Mouse (Mus musculus) kidney, adult 8-10 months (tissue): ENCODE results near the gene Mrvi1.
A peak's percentile ranks its signal among the peaks of the same experiment; 100 is the strongest.

ENCODE experiments used
- DNase-seq, 2 experiments: peaks; one replicate each; pipeline ENCODE4 v3.0.0; 2022

The Mrvi1 gene

DNA sequence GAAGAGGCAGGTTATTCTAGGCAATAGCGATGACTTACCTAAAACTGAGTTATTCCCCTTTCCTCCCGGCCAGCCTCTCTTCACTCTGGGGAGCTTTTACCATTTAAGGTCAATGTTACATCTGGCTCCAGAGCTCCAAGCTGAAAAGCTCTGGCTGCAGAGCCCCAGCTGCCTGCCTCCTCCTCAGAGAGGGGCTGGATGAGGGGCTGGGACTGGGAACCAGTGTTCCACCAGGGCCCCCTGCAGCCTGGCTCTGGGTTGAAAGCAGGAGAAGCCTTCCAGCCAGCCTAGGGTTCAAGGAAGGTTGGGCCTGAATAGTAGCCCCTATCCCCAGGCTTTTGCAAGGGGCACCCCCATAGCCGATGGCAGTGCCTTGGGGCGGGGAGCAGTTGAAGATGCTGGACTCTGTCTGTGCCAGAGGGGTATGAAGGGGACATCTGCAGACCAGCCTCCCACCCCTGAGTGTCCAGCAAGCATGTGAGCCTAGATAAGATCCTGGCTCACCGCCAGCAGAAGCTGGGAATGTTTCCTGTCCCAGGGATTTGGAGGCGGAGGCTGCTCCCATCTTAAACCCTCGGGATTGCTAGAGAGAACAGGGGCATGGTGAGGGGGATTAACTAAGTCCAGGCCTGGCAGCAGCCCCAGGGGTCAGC, at the start of gene Mrvi1:
Gene Mrvi1, minus strand, starts transcription at position 409 of the 653 bp plus-strand sequence.
- peak; percentile 39 to 48 for DNase-seq

DNA sequence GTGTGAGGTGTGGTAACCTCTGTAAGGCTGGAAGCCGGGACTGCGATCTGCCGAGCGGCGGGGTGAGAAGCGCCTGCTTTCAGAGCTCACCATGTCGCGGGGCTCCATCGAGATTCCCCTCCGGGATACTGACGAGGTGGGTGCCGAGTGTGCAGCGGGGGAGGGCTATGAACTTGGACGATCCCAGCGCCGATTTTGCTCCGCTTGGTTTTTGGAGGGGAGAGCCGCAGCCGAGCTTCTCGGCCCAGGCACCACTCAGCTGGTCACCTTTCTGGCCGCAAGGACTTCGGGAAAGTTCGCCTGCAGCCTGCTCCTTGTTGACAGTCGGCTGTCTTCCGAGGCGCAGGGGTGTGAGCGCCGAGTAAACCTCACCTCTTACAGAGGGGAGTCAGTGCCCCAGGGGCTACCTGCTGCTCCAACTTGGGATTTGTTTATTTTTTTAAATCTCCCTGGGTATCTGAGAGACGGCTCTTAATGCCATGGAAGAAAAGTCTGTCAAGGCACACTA, 46.8 kb upstream of the Mrvi1 start:
- no peak for DNase-seq

DNA sequence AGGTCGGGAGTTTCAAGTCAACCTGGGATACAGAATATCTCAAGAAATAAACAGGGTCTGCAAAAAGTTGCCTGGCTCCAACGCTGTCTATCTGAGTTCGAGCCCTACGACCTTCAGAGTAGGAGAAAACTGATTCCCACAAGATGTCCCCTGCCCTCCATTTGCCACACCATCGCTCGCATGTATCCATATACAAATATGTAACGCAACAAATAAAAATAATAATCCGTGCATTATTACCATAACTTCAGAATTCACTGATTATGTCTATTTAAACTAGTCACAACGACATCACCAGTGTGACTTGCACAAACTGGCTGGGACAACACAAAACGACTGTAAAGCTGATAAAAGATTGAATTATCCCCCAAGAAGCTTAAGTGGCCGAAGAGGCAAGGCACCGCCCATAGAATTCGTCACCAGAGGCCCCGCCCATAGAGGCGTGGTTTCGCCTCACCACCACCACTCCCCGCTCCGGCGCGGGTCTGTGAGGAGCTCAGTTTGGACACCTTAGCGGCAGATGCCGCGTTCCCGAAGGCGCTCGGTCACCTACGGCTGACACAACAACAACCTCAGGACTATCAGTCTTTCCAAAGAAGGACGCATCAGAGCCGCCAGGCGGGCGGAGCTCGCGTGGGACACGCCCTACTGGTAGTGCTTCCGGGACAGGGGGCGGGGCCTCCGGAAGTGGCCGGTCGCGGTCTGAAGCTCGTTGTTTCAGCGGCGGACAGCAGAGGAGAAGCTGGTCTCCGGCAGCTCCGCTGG, 46.2 kb upstream of the Mrvi1 start, which contains the start of gene Ctr9:
Gene Ctr9, plus strand, starts transcription at position 671 of the 765 bp plus-strand sequence.
- DNase-seq: peak; percentile 90 to 95

DNA sequence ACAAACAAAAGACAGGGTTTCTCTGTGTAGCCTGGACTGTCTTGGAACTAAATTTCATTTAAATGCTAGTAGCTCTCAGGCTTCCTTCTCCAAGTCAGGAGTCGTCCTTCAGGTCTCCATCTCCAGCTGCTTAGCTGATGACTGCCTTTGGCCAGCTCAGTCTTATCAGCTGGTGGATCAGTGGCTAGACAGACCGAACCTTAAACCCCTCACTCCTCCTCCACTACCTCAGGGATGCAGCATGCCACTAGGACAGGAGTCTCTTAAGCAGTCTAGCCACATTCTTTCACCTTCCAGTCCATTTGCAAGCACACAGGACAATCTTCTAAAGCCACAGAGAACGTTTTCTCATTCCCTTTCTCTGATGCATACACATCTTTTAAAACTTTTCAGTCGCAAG, 42.7 kb upstream of the Mrvi1 start:
- DNase-seq: no peak

DNA sequence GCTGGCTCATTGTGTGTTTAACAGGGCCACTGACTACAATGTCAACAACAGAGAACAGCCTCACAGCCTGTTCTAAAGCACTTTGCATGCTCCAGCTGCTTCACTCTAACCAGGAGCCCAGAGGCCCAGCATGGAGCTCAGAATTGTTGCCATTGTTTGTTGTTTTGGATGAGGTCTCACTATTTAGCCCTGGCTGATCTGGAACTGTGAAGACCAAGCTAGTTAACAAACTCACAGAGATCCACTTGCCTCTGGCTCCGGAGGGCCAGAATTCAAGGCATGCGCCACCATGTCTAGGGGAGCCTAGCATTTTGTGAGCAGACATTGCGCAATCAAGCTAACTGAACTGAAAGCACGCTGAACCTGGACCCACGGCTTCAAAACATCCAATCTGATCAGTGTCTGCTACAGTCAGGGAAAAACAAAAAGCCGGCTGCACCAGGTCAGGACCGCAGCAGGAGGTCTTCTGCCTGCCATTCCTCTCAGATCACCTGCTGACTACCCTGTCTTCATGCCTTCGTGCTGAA, 41.9 kb upstream of the Mrvi1 start:
- DNase-seq: peak; percentile 44 to 65

DNA sequence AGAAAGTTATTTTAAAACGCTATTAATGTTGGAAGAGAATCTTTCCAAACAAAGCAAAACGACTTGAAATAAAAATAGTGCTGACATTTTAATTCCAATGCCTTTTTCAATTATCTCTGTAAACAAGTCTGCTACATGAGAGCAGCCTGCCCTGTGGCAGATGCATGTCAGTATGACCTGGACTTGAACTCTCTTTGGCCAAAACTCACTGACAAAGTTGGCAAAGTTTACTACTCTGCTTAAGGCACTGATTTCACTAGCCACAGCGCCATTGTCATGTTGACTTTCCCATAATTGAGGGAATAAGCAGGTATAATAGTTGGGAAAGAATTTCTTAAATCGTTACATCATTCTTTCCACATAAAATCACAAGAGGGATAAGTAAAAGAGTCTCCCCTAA, 38.6 kb upstream of the Mrvi1 start:
- no peak for DNase-seq

DNA sequence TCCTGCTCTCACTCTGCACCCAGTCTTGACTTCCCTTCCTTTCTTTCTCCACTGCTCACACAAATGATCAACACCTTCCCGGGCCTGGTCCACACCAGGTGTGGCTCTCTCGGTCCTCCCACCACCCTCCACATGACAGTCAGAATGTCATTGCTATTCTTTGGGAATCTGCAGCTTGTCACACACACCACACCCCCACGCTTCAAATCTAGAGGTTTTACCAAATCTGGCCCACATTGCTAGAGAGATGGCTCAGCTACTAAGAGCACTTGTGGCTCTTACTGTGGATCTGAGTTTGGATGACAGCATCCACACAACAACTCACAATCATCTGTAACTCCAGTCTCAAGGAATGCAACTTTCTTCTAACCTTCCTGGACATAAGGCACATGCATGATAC, 34.7 kb upstream of the Mrvi1 start:
- no peak for DNase-seq

DNA sequence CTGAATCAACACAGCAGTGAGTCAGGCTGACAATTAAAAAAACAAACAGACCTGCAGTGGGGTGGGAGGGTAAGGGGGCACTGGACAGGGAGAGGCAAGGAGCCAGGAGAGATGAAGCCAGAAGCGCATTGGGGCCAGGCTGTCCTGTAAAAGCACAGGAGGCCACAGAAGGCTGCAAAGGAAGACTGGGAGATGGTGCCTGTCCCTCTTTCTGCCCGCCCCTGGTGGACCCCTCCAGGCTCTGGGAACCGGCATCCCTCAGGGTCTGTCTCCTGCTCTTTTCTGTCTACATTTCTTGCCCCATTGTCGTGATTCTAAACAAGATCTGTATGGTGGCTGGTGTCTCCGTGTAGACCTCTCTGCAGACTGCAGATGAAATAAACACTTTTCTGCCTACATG, 33.5 kb upstream of the Mrvi1 start:
- DNase-seq: no peak

DNA sequence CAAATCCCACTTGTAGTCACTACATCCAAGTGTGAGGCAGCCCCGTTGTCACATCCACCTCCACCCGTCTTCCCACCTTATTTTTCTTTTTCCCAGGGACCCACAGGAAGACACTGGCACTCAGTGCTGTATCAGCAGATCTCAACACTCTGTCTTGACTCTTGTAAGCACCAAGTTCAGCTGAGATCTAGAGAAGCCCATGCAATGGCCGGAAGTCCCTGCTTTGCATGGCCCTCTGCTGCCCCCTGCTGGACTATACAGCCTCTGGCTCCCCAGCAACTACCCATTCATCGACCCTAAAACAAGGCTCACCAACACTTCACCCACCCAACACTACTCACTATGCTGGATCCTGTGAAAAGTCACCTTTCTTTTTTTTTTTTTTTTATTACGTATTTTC, 32.6 kb upstream of the Mrvi1 start:
- DNase-seq: peak; percentile 74 to 86

DNA sequence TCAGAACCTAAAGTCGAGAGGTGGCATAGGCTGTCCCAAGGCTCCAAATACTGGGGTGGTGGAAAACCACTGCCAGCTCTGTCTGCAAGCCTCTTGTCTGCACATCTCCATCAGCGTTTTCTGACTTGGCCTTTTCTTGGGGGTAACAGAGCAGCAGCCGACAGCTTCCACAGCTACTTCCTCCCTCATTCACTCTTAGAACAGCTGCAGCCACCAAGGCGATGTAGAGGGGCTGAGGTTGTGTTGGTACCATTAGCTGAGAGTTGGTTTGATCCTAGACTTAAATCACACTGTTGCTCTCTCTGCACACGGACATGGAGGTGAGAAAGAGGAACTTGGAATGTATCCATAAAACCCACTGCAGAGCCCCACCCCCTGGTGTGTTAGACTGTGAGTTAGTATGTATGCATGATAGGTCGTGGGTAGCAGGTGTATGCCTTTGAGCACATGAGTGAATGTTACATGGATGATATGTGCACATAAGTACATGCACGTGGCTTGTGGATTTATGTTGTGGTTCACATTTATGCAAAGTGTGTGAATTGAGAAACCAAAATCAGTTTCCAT, 31.9 kb upstream of the Mrvi1 start:
- no peak for DNase-seq

DNA sequence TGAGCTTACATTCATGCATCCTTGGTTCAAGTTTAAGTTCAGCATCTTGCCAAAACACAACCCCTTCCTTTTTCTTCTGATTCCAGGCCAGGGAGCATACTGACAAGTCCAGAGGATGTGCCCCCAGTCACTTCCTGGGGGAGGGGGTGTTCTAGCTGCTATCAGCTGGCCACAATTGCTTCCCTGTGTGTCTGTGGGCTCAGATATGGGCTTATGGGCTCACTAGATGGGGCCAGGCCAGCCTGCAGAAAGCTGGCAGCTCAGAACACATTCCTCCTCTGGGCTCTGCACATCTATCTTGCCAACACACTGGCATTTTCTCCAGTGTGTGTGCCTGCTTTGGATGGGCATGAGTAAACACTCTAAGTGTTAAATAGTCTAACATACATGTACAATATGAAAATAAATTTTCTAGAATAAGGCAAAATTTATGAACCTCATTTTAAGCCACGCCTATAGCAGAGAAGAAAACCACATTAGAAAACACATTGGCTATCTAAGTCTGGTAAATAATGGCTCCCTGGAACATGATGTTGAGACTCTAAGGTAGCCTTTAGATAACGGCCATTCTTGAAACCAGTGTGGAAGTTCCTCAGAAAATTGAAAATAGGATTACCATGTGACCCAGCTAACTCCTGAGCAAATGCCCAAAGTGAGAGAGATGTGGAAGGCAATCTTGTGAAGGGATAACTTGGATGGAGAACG, 22.0 kb upstream of the Mrvi1 start:
- DNase-seq: no peak

DNA sequence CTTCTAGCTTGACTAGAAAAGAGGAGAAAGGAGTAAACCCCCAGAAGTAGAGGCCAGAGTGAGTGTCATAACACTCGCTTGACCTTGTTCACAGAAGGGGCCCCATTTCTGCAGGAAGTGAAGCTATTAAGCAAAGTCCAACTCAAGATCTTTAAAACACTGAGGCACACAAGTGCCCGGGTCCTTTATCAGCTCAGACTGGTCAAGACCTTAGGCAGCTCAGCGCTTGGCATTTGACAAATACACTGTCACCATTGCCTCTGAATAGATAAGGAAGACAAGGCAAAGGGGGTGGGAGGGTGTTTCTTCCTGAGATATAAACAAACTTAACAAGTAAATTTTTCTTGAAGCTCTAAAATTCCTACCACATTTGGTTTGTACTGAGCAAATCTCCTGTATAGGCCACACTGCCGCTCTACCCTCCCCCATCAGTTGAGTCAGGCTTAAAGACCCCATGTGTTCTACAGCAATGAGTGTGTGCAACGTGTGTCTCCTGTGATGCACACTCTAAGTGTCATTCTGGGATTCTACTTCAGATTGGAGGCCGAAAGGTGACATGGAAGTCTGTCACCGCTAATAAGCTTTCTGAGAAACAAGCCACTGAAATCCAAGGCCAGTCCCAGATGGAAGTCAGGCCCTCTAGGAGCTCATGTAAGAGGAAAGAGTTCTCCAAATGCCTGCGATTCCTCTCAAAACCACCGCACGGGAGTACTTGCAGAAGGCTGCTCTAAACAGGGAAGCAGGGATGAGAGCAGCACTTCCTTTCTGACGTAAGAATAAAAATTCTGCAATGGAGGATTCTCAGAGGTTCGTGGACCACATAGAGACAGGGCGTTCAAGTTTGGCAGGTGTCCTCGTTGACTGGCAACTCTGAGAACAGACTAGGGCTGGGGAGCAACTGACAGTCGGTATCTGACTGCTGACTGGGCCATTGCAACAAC, 16.9 kb upstream of the Mrvi1 start:
- DNase-seq: no peak

DNA sequence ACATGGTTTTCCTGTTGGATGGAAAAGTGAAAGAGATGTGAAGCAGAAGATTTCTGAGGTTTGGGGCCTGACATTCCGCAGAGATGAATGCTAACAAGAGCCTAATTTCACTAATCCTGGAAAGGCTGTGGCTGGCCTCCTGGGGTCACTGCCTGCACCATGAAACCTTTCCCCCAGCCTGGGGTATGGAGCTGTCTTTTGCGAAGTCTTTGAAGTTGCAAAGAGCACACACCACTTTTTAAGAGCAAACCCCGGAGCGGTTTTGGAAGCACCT, 8.9 kb upstream of the Mrvi1 start:
- no peak for DNase-seq

DNA sequence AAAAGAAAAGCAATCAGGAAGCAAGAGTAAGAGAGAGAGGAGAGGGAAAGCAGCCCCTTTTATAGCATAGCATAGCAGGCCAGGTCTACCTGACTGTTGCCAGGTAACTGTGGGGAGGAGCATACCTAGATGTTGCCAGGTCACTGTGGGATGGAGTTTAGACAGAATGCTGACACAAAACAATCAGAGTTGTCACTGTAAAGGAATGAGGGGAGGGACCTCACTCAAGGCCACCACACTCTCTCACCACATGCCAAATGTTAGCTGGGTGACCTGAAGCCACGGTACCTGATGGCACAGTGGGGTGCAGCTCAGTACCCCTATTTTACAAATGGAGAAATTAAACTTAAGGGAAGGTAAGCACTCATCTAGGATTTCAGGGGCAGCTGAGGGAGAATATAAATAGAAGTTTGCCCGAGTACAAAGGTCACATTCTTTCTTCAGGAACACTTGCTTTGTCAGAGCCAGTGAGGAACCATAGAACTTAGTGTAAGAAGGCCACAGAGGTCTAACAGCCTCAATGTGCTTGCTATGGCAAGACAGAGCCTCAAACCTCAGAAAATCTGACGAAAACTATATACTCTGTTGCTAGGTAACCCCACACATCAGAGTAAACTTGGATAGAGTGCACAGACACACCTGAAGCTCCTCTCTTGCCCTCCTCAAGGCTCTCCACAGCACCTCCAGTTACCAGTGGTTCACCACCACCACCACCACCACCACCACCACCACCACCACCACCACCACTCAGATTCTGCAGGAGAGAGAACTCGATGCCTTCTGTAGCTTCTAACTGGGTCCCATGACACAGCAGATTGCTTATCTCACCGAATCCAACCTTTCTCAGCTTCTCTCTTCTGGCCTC, 8.3 kb upstream of the Mrvi1 start:
- DNase-seq: peak; percentile 57 to 69

DNA sequence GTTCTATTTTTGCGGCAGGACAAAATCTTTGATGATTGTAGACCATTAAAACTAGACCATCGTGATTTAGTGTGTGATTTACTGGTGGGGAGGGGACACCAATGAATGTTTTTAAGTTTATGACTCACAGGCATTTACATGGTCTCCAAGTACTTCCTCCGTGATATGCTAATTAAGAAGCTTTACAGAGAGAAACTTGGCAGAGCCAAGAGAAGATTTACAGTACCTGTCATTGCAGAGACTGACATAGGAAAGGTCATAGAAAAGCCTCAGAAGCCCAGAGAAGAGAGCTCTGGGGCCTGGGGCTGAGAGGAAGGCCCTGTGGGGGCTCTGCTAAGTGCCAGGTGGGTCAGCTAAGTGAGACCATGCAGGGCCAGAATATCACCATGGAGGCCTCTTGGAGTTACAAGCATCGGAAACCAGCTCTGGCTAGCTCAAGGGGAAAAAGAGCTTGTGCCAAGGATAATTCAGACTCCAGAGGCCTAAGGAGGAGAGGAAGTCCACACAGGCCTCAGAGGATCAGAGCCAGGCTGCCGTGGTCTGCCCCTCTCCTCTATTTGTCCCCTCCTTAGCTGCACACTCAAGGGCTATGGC, 7.1 kb upstream of the Mrvi1 start:
- peak in 1 of 2 experiments; percentile 25 for DNase-seq

DNA sequence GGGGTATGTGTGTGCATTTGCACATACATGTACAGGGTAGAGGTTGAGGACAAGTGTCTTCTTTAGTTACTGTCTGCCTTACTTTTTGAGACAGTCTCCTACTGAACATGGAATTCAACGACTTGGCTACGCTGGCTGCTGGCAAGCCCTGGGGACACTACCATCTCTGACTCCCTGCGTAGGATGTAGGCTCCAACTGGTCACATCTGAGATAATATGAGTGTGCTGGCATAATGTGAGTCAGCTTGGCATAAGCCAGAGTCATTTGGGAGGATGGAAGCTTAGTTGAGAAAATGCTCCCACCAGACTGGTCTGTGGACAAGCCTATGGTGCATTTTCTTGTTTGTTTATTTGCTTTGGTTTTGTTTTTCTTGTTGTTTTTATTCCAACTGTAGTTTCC, 5.8 kb upstream of the Mrvi1 start:
- no peak for DNase-seq

DNA sequence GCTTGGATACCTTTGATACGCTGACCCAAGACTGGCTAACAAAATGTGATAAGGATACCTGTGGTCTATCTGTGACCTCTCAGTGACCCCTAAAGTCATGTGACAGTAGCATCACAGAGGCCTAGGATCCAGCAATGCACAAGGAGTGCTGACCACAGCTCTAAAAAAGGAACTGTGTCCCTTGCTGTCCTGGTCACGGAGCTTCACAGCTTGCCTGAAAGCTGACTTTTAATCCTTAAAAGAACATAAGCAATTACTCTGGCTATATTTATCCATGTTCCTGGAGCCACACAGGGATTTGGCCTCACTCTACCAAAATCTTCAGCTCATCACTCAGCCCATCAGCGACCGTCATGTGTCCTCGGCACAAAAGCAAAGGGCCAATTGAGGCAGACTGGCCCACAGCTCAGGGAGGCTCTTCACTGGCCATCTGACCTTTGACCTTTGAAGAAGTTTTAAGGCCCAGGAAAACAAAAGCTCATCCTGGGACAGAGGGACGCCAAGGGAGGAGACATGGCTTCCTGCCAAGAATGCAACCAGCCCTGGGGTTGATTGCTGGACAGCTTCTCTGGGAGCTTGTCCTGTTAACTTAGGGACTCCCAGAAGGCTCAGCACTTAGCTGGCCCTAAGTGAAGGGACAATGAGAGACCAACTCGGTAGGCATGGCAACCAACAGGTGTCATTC, 3.5 kb upstream of the Mrvi1 start:
- DNase-seq: peak; percentile 54 to 68

DNA sequence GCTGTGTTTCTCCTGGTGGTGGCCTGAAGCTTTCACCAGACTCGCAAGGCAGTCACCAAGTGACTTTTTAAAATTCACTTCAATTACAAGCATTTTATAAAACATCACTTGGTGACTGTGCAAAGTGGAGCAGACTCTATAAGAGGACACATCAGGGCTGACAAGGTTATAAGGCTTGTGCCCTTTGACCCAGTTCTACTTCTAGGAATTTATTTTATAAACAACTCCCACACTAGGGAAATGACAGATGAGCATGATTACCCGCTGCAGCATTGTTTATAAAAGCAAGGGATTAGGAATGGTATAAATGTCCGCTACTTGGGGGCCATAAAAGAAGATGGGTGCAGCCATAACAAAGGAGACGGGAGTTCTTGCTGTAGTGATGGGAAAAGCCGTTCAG, 1.4 kb upstream of the Mrvi1 start:
- DNase-seq: no peak

DNA sequence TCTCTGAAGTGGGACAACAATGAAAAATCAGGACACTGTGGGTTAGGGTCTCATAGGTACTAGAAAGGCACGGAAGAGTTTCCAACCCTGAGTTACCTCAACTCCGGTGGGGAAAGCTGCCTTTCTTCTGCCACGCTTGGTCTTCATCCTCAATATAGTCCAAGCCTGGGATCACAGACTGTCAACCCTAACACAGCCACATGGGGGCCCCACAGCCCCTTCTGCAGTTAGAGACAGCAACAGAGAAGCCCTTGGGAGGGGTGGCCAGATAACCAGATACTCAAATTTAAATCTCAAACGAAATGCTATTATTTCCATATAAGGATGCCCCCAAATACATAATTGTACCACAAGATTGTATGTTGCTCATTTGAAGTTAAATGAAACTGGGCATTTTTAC, 503 bp upstream of the Mrvi1 start:
- peak; percentile 41 to 75 for DNase-seq

DNA sequence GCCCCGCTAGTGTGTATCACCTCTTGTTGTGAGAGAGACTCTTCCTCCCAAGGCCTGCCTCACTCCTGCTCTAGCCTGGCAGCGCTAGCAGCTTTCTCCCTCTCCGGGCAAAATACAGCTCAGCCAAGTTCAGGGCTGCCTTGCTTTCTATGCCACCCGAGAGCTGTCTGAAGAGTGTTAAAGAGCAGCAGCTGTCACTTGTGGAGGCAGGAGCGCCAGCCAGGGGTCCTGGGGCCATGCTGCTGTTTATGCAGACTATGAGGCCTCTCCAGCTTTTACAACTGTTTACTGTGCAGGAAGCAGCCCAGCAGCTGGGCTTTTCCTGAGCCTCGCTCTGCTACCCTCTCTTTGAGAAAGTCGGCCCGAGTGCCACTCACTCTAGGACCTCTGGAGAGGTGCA, 1.2 kb downstream of the Mrvi1 start:
- no peak for DNase-seq
